Mouse (Mus musculus) retina, postnatal 7 days (tissue): Measurements from ENCODE around the gene Syt1.

Experiments used
- DNase-seq: peaks from one replicate; pipeline ENCODE4 v3.0.0-alpha.2; 2012; ENCODE audit warnings: low read depth, low spot score

Gene Syt1

DNA sequence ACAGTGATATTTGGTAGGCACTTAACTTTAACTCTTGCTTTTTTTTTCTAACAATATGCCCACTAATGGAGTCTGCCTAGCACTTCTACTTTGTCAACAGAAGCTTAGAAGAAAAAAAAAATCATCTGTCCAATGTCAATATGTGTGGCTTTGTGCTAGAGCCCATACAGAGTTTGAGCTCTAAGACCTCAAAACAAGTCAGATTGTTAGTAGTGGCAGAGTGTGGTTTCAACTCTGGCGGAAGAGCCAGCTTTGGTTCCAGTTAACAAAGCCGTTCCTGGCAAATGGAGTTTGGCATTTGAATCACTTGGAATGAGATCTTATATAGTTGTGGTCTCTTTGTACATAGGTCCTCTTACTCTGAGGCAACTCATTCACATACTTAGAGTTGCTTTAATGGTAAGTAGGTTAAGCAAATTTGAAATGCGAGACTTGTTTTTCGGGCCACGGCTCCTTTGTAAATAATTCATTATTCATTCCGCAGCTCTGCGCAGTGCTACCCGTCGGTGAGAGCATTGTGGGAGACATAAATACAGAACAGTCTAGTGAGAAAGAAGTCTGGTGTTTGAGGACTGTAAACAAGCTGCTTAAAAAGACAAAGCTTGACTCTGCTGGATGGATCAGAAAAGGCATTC lies 429.9 kb downstream of the Syt1 start:
- DNase-seq: no peak

DNA sequence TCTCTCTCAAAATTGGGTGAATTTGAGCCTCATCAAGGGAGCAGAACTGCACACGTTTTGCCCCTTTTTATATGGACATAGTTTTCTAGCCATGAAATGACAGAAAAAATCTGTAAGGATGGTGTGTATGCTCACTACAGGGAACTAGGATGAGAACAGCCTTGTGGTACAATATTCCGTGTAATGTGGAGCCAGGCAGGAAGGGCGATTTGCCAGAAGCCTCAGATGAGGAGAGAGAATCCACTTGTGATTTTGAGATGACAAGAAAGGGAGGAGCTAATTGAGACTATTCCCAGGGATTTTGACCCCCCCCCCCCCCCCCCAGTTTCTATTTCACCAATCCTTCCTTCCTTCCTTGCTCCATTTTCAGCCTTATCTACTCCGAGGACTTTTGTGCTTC lies 431.4 kb downstream of the Syt1 start:
- no peak for DNase-seq

DNA sequence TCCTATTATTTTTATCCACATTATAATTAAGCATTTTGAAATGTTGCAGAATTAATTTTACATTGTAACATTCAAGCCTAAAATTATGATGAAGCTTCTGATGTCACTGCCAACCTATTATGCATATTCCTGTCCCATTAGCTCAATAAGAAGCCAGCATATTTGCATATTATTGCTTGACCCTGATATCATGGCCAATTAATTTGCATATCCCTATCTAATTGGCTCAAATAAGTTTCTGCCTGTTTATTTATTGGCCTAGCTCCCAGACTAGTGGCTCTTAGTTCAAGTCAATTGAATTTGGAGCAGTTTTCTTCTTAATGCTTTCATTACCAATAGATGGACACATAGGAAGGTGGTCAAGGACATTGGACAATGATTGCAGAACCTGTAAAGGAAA lies 433.2 kb downstream of the Syt1 start:
- no peak for DNase-seq

DNA sequence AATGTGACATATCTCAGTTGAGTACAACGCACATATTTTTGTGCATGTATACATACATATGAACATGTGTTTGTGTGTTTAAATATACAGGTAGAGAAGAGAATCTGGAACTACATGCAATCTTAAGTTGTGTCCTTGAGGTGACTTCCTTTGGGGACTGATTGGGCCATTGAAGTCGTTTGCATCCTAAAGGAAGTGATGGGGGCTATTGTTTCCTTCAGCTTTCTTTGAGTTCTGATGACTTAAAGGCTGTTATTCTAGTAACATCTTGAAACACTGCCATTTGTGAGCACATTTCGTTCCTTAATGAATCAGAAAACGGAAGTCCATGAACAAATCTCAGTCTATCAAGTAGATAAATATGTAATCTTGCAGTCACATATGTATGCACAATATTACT lies 438.0 kb downstream of the Syt1 start:
- DNase-seq: no peak

DNA sequence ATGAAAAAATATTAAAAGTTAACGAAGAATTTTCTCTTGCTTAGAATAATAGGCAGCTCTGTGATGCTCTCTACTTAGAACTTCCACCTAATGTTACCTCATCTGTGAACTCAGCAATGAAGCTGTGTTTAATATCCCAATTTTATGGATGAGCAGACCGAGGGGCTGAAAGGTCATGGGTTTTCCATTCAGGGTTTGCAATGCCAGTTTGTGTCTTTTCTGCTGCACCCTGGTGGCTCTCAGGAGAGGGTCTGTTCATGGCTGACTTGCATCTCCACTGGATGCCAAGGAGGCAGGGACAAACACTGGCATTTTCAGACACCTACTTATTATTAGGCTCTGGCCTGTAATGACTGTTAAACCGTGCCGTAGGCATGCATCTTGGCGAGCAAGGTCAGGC lies 439.7 kb downstream of the Syt1 start:
- no peak for DNase-seq

DNA sequence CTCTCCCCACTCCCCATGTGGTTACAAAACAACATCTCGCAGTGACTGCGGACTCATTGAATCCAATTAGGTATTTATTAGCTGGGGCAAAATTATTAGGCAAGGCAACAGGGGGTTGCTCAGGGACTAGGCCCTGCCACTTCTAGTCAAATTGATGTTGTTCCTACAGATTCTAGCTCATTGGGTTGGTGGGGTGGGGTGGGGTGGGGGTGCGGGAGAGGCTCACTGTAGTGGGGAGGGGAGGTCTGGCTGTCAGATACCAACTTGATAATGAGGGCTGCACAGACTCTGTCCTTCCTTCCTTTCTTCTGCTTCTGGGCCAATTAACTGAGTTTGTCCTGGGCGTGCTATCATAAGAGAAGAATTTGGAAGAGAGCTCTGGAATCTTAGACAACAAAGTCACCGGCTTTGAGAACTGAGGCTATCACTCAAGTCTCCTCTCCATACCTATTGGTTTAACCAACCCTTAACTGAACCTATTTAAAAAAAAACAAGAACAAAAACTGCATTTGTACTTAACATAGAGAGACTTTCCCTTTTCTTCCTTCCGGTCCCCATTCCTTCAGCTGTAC lies 441.1 kb downstream of the Syt1 start:
- no peak for DNase-seq

DNA sequence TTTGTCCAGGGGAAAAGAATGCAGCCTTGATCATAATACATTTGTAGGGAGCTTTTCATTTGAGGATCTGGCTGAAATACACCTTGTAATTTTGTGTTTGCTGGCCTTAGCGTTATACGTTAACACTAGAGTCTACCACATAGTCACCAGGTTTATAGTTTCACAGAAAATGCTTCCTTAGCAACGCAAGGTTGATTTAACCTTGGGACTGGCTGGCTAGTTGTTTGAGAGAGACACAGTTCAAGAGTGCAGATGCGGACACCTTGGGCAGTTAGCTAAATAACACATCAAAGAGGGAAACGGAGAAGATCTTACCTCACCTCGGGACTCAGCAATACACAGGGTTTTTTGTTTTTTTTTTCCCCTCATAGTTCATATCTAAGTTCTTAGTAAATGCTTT lies 441.9 kb downstream of the Syt1 start:
- DNase-seq: no peak

DNA sequence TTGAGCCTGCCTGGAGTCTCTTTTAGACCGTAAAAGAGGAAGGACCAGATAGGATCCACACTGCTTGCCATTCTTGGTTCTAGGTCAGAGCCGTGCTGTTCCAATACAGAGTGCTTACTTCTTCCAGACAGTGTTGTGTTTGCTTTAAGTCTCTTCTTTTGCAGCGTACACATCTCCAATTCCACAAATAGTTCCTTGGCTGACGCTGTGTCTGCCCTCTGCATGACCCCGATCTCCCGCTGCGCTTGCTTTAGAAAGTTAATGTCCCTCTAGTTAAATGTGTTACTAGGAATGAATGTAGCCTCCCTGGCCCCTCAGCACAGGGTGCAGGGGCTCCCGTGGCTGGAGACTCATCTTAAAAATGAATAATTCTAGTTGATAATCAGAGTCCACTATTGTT lies 442.6 kb downstream of the Syt1 start:
- no peak for DNase-seq

DNA sequence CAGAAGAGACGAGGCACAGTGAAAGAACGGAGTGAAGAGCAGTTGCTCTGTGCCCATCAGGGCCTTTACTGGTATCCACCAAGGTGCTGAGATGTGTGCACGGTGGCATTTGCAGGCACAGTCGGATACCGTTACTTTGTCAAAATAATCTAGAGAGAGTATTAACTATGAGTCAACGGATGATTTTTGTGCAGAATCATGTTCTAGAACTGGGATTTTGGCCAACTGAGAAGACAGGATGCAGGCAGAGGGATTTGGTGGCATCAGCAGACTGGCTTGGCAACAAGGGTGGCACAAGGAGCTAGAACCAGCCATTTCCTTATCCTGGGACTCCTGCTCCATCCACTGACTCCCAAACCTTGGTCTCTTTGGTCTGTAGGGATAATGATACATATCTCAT lies 443.3 kb downstream of the Syt1 start:
- no peak for DNase-seq

DNA sequence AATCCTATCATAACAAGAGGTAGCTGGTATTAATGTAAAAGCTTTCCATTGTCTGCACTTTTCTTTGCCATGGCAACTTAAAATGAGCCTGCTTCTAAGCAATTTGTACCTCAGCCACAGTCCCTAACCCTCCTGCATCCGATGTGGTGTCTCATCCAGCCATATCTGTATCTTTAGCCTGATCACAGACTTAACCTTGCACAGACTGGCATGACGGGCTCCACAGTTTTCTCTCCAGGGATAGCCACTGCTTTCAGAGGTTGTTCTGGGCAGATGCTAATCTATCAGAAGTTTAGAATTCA lies 451.2 kb downstream of the Syt1 start:
- DNase-seq: no peak

DNA sequence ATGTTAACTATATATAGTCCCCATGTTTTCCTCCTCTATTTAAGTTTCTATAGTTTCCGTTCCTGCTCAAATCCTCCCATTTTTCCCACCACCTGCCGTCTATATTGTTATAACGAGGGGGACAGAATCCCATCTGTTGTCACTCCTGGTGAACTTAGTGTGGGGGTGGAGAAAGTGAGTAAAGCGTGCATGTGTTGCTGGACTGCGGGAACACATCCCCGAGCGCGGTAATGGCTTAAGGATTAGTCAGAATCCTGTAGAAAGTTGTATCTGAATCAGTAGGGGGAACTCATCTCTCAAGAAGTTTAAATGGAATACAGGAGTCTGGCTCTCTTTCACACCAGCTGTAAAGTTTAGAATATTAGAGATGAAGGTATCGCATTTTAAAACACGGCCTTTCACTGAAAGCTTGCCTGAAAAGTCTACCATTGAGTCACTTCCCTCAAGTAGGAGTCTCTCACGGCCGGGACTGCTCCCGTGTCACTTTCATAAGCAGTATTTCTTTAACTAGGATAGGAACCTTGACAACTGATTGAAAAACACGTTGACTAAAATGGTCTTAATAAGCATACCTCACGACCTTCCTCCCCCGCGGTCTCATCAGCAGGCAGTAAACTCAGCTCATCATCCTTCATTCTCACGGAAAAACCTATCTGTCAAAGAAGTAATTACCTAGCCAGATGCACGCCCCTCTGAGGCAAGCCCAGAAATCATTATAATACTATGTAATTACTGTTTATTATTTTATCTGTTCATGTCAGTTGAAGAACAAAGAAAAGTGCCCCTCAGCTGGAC lies 451.8 kb downstream of the Syt1 start:
- no peak for DNase-seq

DNA sequence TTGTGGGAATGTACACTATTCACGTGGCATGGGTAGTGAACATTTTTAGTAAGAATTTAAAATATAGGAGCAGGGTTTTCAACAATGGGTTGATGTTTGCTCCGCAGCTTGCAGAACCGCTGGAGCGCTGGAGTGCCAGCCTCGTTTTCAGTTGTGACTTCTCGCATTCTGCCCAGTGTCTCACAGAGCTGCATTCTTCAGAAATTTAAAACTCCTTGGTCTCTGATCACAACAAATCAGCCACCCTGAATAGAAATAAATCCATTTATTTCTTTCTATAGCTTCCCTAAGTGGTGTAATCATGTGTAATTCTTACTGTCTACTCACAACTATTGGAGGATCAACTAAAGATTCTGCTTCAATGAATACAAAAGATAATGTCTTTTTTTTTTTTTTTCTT lies 458.2 kb downstream of the Syt1 start:
- no peak for DNase-seq

DNA sequence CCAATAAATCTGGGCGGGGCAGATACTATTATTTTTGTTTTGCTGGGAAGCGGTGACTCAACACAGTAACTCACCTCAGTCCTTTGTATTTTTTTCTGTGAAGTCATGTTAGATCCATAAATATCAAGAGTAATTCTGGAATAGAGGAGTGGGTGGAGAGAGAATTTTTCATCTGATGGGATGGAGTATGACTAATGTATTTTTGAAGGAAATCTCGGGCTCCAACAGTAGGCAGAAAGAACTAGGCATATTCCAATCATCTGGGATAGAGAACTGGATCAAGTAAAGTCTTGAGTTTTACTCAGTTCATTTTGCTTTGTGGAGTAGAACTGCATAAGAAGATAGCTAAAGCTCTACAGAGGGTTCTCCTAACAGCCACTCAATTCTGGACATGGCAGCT lies 465.1 kb downstream of the Syt1 start:
- no peak for DNase-seq

DNA sequence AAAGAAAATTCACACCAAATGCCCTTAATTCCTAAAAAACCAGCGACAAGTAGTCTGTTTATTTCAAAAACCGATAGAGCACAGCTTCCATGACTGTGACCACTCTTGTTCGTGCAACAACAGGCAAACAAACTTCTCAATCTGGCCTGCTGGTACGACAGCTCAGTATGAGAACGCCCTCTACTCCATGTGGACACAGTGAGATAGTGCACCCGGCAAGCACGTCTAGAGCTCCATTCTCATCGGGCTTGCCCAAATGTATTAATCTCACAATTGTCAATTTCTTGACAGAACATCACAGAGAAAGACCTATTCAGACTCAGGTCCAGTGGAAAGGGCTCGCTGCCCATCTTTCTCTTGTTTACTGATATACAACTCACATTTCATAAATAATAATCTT lies 469.2 kb downstream of the Syt1 start:
- no peak for DNase-seq

DNA sequence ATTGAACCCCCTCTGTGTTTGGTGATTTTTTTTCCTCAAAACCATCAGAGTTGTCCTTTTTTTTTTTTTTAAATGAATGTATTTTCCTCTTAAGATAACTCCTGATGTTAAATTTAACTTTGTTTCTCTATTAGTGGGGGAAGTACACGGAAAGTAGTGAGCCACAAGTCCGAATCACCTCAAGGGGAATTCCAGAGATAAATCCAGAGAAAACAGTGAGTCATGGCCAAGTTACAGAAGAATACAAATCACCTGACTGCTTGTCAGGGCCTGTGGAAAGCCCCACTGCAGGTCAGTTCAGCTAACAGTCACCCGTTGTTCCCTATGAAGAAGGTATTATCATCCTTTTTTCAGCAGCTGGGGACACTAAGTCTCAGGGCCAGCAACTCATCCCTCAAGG lies 472.2 kb downstream of the Syt1 start:
- no peak for DNase-seq

DNA sequence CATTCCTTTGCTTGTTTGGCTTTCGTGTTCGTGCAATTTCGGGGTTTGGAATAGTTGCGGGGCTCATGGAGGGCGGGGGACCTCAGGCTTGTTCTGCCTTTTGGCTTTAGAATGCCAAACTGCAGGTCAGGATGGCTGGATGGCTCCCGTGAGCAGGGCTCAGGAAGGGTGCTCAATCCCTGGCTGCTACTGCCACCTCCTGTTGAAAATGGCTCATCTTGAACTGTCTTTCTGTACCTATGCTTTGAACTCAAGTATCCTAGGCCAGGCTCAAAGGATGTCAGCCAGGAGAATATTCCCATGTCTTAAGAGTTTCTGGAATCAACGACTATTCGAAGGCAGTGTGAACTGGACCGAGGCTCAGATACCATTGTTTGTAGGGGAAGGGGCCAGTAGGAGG lies 473.1 kb downstream of the Syt1 start:
- no peak for DNase-seq

DNA sequence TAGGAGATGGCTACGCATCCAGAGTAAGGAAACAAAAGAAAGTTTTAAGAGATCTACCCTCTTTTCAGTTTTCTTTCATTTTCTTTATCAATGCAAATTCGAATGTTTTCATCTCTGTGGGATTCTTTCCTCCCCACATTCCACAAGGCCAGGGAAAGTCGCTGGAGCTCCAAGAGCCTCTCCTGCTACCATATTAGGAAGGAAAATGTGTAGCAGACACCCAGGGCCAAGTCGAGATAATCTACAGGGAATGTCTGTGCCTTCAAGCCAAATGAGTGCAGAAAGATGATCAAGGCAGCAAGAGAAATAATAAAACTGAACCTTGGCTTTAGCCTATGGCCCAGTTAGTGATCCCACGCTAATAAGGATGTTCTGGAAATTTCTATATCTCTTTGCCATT lies 474.9 kb downstream of the Syt1 start:
- DNase-seq: no peak

DNA sequence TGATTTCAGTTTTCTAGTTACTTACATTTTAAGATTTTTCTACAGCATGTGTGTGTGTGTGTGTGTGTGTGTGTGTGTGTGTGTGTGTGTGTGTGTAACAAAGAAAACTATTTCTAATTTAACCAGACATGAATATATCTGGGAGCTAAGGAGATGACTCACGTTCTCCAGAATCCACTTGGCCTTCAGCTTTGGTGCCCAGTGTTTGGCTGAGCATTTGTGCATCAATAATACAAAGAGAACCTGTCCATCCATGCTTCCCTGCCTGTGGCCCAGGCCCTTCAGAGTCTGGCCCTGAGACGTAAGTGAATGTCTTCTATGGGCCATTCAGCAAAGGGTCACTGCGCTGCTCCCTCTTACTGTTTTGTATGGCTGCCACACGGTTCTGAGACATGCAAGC lies 476.7 kb downstream of the Syt1 start:
- DNase-seq: no peak

DNA sequence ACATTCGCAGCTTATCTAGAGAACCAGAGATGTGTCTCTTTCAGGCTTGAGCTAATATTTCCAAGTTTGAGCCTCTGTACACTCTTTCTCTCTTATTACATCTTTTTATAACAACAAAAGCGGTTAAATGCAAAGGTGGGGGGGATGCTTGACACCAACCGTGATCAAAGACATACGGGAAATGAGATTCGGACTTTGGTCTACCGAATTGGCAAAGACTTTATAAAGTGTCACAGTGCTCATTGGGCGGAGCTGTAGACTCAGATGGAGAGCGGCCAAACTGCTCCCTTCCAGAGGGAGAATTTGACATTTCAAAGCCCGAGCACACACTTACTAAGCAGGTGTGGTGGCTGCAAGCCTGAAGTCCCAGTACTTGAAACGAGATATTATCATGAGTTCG lies 477.9 kb downstream of the Syt1 start:
- DNase-seq: no peak

DNA sequence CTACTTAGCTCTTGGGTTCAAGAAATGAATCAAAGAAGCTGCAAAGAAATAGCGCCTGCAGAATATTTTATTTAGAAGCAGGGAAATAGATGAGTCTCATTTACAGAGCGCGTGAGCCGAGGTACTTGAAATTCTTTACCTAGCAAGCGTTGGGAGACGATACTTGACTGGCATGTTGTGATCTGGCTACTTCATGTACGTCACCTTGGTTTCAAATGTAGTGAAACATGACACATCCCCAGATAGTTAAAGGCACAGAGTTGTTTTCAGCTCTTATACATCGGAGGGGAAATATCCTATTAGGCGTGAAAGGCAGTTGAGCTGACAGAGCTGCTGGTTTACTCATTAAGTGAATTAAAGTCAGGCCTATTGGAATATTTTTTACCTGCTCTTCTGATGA lies 478.5 kb downstream of the Syt1 start:
- DNase-seq: no peak

DNA sequence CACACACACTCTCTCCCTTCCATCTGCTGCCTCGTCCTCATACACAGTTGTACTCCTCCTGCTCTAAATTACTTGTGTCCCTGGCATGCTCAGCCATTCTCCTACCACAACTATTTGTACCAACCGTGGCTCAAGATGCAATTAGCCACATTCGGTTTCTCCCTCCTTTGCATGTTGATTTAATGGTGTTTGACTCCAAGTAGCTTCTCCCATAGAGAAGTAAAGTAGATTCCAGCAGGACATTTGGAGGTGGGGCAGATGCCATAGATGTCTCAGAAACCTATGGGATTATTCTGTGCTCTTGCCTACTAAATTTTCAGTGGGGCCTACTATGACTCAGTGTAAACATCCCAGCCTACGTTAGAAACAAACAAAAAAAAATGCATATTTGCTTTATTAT lies 479.1 kb downstream of the Syt1 start:
- no peak for DNase-seq

DNA sequence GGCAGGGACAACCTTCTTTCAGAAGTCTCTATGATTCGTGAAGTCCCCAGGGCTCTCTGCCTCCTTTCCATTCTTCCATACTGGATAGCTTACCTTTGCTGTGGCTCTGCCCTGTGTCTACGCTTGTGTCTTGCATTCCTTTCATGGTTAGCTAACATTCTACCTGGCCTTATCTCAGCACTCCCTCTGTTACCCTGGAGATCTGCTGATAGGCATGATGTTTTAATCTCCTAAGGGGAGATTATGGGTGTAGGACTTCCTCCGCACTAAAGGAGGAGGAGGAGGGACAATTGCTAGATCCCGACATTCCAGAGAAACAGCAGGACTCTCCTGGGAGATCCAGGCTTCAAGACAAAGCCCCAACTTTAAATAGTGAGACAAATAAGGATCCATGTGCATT lies 479.7 kb downstream of the Syt1 start:
- no peak for DNase-seq

DNA sequence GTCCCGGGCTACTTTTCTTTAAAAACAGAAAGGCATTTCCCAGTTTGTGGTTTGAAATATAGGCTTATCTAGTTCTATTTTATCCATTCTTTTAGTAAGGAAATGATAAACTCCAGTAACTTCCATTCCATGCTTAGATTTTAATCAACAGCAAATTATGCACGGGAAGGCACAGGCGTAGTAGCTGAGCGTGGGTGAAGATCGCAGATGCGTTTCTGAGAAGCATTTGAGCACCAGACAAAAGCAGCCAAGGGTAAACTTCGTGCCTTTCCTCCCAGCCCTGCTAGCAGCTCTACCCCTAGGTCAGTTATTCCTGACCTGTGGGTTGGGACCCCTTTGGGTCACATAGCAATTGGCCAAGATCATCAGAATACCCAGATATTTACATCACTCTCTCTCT lies 482.4 kb downstream of the Syt1 start:
- DNase-seq: no peak

DNA sequence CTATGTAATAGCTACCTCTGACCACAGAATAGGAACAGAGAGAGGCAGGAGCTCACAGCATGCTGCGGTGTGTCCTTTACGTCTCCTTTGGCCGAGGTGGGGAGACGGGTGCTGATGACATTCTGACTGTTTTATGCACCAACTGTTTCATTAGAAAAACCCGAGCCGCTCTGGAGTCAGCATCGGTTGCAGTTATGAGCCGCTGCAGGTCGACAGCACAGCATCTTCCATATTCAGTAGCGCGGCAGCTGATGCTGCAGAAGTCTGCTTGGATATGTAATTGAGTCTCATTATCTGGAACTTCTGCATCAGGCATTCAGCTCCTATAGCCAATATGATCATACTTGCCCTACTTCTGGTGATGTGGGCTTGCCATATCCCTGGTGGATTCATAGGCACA lies 485.3 kb downstream of the Syt1 start:
- no peak for DNase-seq
